ENCODE assay signal across 8 mouse cellular contexts in the genomic region with DNA sequence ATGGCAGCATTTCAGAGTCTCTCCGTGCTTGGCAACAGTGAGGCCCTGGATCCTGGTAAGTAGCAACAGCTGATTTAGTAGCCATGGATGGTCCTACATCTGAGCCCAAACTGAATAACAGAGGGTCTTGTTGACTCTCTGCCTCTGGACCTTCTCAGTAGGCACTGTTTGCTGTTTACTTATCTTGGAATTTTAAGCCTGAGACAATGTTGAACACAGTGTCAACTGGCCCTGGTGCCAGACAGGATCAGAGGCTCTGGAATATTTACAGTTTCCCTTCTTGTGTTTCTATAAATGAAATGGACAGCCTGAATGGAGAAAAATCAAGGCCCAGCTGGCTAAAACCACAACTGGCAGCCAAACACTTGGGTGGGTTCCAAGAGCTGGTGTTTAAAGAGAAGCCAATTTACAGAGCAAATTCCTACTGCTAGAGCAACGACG. TPM values are rescaled to one million over a fixed set of nuclear protein-coding genes. Genes with fewer than 3 reads are reported as not detected.
DNase-seq lines count a peak whose midpoint lies in the region; ATAC-seq and TF ChIP-seq lines count a peak whose summit lies in the region.

No protein-coding gene starts in this region.

- no peaks in the 10 kb centered on the region for H3K9me3 ChIP-seq in hindbrain, embryonic 16.5 days (ENCODE audit: control insufficient read depth, low read length)
- no peaks in the 10 kb centered on the region for H3K9me3 ChIP-seq in liver, embryonic 11.5 days (ENCODE audit: control insufficient read depth, low read length)

- H3K9ac ChIP-seq in hindbrain, embryonic 16.5 days (ENCODE audit: low read depth, low read length) = no peak overlapping the region
- H3K9ac ChIP-seq in liver, embryonic 11.5 days (ENCODE audit: low read depth, low read length) = no peak overlapping the region

- no peaks in the 10 kb centered on the region for H3K36me3 ChIP-seq in hindbrain, embryonic 16.5 days (ENCODE audit: control insufficient read depth, insufficient read depth, low read length)
- no peaks in the 10 kb centered on the region for H3K36me3 ChIP-seq in liver, embryonic 11.5 days (ENCODE audit: control insufficient read depth, insufficient read depth, low read length)

- intact Hi-C loops in left cerebral cortex, adult 2 months (cut with DNase I) = no loop called here
- intact Hi-C loops in left cerebral cortex, postnatal 36 days (cut with DNase I) = no loop called here

- H3K27me3 ChIP-seq in hindbrain, embryonic 16.5 days (replicated peaks; ENCODE audit: control insufficient read depth, insufficient read depth, low read length) = peaks cover 6% of the 10 kb centered on the region
- peaks cover 24% of the 10 kb centered on the region for H3K27me3 ChIP-seq in liver, embryonic 11.5 days (replicated peaks; ENCODE audit: control insufficient read depth, insufficient read depth, low read length)

- H3K27ac ChIP-seq in left cerebral cortex, adult 2 months = peak overlapping the region; percentile 1; the same call in 1 of the 2 replicates
- no peak overlapping the region for H3K27ac ChIP-seq in hindbrain, embryonic 16.5 days (ENCODE audit: low read depth, low read length)
- H3K27ac ChIP-seq in liver, embryonic 11.5 days (ENCODE audit: low read depth, low read length) = no peak overlapping the region

- ATAC-seq in cerebellum, adult (ENCODE audit: insufficient number of reproducible peaks, low FRiP score, low TSS enrichment) = no peak
- peak; percentile 75 for ATAC-seq in hindbrain, embryonic 16.5 days
- no peak for ATAC-seq in erythroblast, adult 5-6 weeks (replicated peaks; ENCODE audit: low FRiP score, poor library complexity, severe bottlenecking)
- ATAC-seq in liver, embryonic 11.5 days (replicated peaks; ENCODE audit: low FRiP score) = no peak

- no peak for TF ChIP-seq CTCF in left cerebral cortex, adult 2 months (IDR thresholded peaks at IDR 0.05)

- H3K4me2 ChIP-seq in hindbrain, embryonic 16.5 days (ENCODE audit: low read length) = peak overlapping the region; percentile 36
- H3K4me2 ChIP-seq in liver, embryonic 11.5 days = no peak overlapping the region

- H3K4me1 ChIP-seq in hindbrain, embryonic 16.5 days (ENCODE audit: control insufficient read depth, insufficient read depth, low read depth, low read length) = peaks cover 11% of the 10 kb centered on the region
- H3K4me1 ChIP-seq in liver, embryonic 11.5 days (replicated peaks; ENCODE audit: control insufficient read depth, insufficient read depth, low read length) = no peaks in the 10 kb centered on the region

- peak overlapping the region; percentile 30 for H3K4me3 ChIP-seq in left cerebral cortex, adult 2 months
- H3K4me3 ChIP-seq in hindbrain, embryonic 16.5 days (ENCODE audit: low read length) = peak overlapping the region; percentile 18
- no peak overlapping the region for H3K4me3 ChIP-seq in liver, embryonic 11.5 days (ENCODE audit: low read depth, low read length)

- 37% methylated on average over 3 of the region's 3 CpGs for WGBS in hindbrain, embryonic 16.5 days
- WGBS in liver, embryonic 11.5 days = 66% methylated on average over 3 of the region's 3 CpGs

- DNase-seq in cerebellum, postnatal 14 days = peak; percentile 43 to 50
- DNase-seq in left cerebral cortex, adult 2 months (ENCODE audit: extremely low spot score in 1 of 2, low spot score in 2 of 2) = peak in 1 of 2 experiments; percentile 19
- DNase-seq in left cerebral cortex, postnatal 36 days (ENCODE audit: low spot score in 2 of 2) = no peak
- peak; percentile 20 for DNase-seq in ovary, postnatal 14 days (ENCODE audit: low spot score)
- DNase-seq in liver, embryonic 11.5 days (ENCODE audit: low spot score) = no peak

RNA-seq across cellular contexts. Expression of gene Gpr37, which starts 3.7 kb away (rescaled TPM):
- 10 to 100 TPM; 16.3 to 18.6 TPM for total RNA-seq in left cerebral cortex, adult 2 months (2021)
- 10 to 100 TPM; 17.7 to 24.3 TPM for total RNA-seq in left cerebral cortex, postnatal 36 days (2021)
- polyA plus RNA-seq in hindbrain, embryonic 16.5 days (2015; fragmentation: Nextera tagmentation; extraction: Ambion mirVana) = 5.7 and 6.2 TPM in 2 replicates
- not detected in 2 replicates for total RNA-seq in erythroblast, adult 5-6 weeks (2015; ENCODE audit: low replicate concordance)
- not detected in 2 replicates for total RNA-seq in erythroblast, adult 5-6 weeks (2017; ENCODE audit: low replicate concordance)
- 0.10 and 0.14 TPM in 2 replicates for polyA plus RNA-seq in liver, embryonic 11.5 days (2014; fragmentation: Nextera tagmentation; extraction: Ambion mirVana)

Comparison
In these comparisons a context has a peak if more than half of its experiments do, and no peak if none do; other contexts are left out.
1. DNase-seq: peak in cerebellum, postnatal 14 days (2 of 2) and ovary, postnatal 14 days (single experiment); none in left cerebral cortex, postnatal 36 days (0 of 2) and liver, embryonic 11.5 days (single experiment).
2. RNA of gene Gpr37, which starts 3.7 kb away (total RNA-seq): 17.7 to 24.3 TPM in left cerebral cortex, postnatal 36 days and 16.3 to 18.6 TPM in left cerebral cortex, adult 2 months; not detected in erythroblast, adult 5-6 weeks; every median in the first group is over 10 times any median in the second.